Mouse (Mus musculus): ENCODE results near the gene Zdhhc21. TPM values are rescaled to one million over a fixed set of nuclear protein-coding genes. Genes with fewer than 3 reads are reported as not detected.

Zdhhc21 gene
- polyA plus RNA-seq, 1 experiment from 2014 or later: 16.7 TPM

DNA sequence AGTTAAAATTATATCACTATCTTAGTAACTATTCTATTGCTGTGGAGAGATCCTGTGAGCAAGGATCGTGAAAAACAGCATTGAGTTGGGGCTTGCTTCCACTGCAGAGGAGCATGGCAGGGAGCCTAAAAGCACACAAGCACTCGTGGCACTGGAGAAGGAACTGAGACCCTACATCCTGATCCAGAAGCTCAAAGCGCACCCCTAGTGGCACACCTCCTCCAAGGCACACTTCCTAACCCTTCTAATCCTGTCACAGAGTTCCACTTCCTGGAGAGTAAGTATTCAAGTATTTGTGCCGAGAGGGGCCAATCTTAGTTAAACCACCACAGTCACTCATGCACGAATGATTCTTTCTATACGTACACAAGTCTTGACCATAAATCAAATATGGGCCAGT, 46.4 kb downstream of the Zdhhc21 start:
- Histone ChIP-seq H3K36me3 (no peaks in the 10 kb centered on the region), H3K9ac (replicated peaks) (no peak overlapping the region), H3K4me1 (replicated peaks) (0 out of 2 replicates have a peak, but pooled peaks cover 4% of the 10 kb centered on the region), H3K27me3 (no peaks in the 10 kb centered on the region), H3K27ac (no peak overlapping the region), H3K4me3 (replicated peaks) (no peak overlapping the region), H3K4me2 (replicated peaks) (no peak overlapping the region), H3K9me3 (no peaks in the 10 kb centered on the region)
- ATAC-seq: no peak
- WGBS: 59% methylated on average over 6 of the region's 6 CpGs

DNA sequence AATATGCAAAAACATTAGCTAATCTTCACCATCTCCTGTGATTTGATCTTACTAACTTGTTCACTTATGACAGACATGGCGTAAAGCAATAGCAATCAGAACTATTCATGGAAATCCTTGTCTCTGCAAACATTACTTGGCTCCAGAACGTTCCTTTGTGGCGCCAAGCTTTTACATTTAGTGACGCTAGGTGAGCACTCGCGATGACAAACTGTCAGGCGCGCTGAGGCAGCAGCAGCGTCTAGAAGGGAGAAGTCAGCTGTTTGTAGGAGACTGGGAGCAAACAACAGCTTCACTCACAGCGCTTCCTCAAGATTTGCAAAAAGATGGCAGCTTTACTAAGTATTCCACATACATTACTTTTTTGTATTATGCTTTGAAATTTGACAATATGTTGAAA, 51.9 kb downstream of the Zdhhc21 start:
- Histone ChIP-seq H3K4me3 (replicated peaks) (no peak overlapping the region), H3K9me3 (no peaks in the 10 kb centered on the region), H3K9ac (replicated peaks) (no peak overlapping the region), H3K4me1 (replicated peaks) (0 out of 2 replicates have a peak, but pooled peaks cover 6% of the 10 kb centered on the region), H3K4me2 (replicated peaks) (no peak overlapping the region), H3K36me3 (no peaks in the 10 kb centered on the region), H3K27me3 (no peaks in the 10 kb centered on the region), H3K27ac (no peak overlapping the region)
- no peak for ATAC-seq
- 85% methylated on average over 10 of the region's 10 CpGs for WGBS

DNA sequence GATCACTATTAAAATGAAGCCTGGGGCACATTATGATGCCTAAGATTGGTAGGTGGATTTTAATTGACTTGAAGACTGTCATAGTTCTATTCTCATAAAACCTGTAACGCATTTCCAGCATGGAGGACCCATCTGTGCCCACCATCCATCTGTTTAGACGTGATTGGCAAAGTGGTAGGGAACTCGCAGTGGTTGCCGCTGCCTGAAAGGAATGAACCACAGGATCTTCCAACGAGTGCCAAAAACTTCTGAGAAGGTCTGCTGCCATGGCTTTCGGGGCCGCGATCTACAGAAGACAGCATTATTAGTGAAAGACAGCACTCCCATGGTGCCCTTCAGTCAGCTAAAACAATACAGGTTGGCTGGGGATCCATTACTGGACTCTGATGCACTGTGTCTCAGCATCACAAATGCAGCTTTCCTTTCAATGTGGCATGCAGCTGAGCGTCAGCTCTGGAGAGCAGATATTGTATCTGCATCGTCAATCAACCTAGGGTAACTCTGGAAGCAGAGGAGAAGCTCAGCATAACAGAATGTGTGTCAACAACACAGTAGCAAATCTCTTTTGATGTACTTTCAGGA, 53.5 kb downstream of the Zdhhc21 start:
- no peak for ATAC-seq
- no peak overlapping the region for H3K4me2 ChIP-seq (replicated peaks)

DNA sequence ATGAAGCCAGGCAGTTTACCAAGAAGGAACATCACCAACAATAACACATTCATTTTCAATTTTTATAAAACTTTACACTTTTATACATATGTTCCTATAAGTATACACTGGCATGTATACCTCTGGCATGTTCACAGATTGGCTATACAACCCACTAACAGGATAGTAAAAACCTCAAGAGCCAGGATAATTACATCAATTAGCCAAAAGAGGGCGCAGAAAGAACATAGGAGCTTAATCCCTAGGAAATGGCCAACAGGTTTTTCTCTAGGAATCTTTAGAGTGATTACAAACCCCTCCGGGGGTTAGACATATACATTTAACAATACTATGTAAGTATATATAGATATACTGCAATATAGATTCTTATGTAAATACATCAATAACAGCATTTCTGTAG, 55.7 kb downstream of the Zdhhc21 start:
- Histone ChIP-seq H3K4me2 (replicated peaks) (no peak overlapping the region), H3K27me3 (no peaks in the 10 kb centered on the region), H3K27ac (no peak overlapping the region), H3K4me1 (replicated peaks) (0 out of 2 replicates have a peak, but pooled peaks cover 6% of the 10 kb centered on the region), H3K9ac (replicated peaks) (no peak overlapping the region), H3K36me3 (no peaks in the 10 kb centered on the region), H3K4me3 (replicated peaks) (no peak overlapping the region), H3K9me3 (no peaks in the 10 kb centered on the region)
- 53% methylated on average over 2 of the region's 2 CpGs for WGBS
- no peak for ATAC-seq

More for the DNA sequence above, 53.5 kb downstream of the Zdhhc21 start:
- 72% methylated on average over 10 of the region's 10 CpGs for WGBS
- no peak overlapping the region for H3K27ac ChIP-seq
- H3K9ac ChIP-seq (replicated peaks): no peak overlapping the region
- H3K27me3 ChIP-seq: no peaks in the 10 kb centered on the region
- H3K9me3 ChIP-seq: no peaks in the 10 kb centered on the region
- H3K36me3 ChIP-seq: no peaks in the 10 kb centered on the region
- H3K4me3 ChIP-seq (replicated peaks): no peak overlapping the region
- 0 out of 2 replicates have a peak, but pooled peaks cover 6% of the 10 kb centered on the region for H3K4me1 ChIP-seq (replicated peaks)

DNA sequence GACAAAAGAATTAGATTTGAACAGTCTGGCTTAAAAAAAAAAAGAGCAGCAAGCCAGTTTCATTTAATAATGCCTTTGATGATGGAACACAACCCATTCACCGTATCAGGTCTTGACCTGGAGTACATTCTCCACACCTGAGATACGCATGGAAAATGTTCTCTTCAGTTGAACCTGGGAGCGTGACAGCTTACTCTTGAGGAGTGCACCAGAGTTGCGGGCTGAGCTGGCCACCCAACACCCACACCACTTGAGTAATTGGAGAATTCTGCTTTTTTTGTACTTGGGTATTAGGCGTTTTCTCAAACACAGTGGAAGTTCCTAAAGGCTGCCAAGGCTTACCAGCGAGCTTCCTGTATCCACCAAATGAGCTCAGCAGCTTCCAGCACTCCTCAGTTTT, 66.2 kb downstream of the Zdhhc21 start:
- H3K9me3 ChIP-seq: no peaks in the 10 kb centered on the region
- H3K36me3 ChIP-seq: 0 out of 2 replicates have a peak, but pooled peaks cover 2% of the 10 kb centered on the region
- ATAC-seq: no peak
- H3K4me3 ChIP-seq (replicated peaks): no peak overlapping the region
- H3K27ac ChIP-seq: no peak overlapping the region
- H3K9ac ChIP-seq (replicated peaks): no peak overlapping the region
- H3K27me3 ChIP-seq: no peaks in the 10 kb centered on the region
- H3K4me2 ChIP-seq (replicated peaks): no peak overlapping the region
- H3K4me1 ChIP-seq (replicated peaks): no peaks in the 10 kb centered on the region
- 91% methylated on average over 6 of the region's 6 CpGs for WGBS

DNA sequence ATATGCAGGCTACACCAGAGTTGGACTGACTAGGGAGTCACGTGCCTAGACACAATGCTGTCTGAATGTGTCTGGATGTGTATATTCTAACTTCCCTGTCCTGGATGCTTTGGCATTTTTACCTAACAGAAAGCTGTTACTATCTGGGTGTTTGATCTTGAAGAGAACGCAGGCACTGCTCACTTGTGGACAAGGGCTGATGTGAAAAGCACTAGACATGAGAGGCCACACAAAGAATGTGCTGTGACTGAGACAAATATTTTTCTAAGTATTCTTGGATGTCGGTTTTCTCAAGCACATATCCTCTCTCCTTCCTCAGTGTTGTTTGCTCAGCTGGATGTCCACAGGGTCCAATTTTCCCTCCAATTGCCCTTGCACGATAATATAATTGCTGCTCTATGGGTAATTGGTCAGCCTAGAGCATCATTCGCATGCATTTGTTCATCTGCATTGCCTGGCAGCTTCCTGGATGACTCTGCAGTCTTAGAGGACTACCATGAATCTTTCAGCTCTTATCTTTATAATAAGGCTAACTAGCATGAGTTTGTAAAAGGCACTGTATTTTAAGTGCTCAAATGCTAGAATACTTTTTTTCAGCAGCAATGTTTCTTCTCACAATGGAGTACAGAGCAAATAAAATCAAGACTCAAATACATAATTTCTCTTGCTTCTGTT, 66.7 kb downstream of the Zdhhc21 start:
- H3K4me3 ChIP-seq (replicated peaks): no peak overlapping the region
- ATAC-seq: no peak
- H3K27me3 ChIP-seq: no peaks in the 10 kb centered on the region
- H3K9me3 ChIP-seq: no peaks in the 10 kb centered on the region
- H3K36me3 ChIP-seq: 0 out of 2 replicates have a peak, but pooled peaks cover 1% of the 10 kb centered on the region
- H3K9ac ChIP-seq (replicated peaks): no peak overlapping the region
- H3K4me1 ChIP-seq (replicated peaks): no peaks in the 10 kb centered on the region
- H3K4me2 ChIP-seq (replicated peaks): no peak overlapping the region
- no peak overlapping the region for H3K27ac ChIP-seq
- WGBS: 85% methylated on average over 5 of the region's 5 CpGs

DNA sequence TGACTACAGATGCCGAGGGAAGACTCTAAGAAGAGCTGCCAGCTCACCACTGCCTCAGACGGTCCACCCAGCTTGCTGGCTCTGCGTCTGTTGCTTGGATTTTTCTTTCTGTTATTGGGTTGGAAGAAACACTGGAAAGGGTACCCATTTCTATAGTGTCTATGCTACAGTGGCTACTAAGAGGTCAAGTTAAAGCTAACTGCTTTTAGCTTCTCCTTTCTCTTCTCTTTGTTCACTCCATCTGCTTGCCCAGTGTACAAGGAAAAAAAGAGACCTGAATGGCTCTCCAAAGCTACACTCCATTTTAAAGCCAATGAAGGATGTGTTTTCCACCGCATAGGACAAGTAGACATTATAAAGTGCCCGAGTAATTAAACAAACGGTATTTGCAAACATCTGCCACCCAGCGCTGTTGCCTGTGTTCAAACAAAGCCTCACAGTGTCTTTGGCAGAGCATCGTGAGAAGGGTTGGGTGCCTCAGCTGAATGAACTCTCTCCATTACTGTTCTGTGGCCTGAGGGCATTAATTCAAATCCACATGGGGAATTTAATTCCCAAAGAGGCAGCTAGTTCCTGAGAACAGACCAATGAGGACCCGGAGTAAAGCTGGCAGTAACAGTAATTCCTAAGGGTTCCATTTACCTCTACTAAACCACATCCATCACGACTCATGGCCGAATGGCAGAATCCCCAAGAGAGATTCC, 94.1 kb downstream of the Zdhhc21 start:
- H3K27ac ChIP-seq: no peak overlapping the region
- H3K4me1 ChIP-seq (replicated peaks): peaks cover 20% of the 10 kb centered on the region
- H3K9me3 ChIP-seq: no peaks in the 10 kb centered on the region
- no peak overlapping the region for H3K9ac ChIP-seq (replicated peaks)
- H3K4me2 ChIP-seq (replicated peaks): no peak overlapping the region
- no peaks in the 10 kb centered on the region for H3K27me3 ChIP-seq
- 72% methylated on average over 11 of the region's 11 CpGs for WGBS
- H3K4me3 ChIP-seq (replicated peaks): no peak overlapping the region
- peak; percentile 8; the same call in 1 of the 2 replicates for ATAC-seq
- H3K36me3 ChIP-seq: no peaks in the 10 kb centered on the region

DNA sequence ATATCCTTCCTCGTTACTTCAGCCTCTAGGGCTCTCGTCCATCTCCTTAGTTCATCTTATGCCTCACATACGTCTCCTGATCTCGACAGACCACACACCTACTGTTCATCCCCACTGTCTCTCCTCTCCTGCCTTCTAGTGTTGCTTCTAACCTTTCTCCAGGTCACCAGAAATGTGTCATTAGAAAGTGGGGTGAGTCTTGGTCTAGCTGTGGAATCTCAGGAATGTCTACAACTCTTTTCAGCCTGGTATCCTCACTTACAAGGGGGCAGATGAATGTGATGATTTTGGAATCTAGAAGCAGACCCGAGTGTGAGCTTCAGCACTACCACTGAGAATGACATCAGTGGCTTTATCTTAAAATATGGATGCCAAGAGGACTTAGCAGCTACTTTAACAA, 96.2 kb downstream of the Zdhhc21 start:
- H3K9me3 ChIP-seq: no peaks in the 10 kb centered on the region
- H3K4me3 ChIP-seq (replicated peaks): no peak overlapping the region
- H3K4me2 ChIP-seq (replicated peaks): no peak overlapping the region
- ATAC-seq: no peak
- H3K4me1 ChIP-seq (replicated peaks): peaks cover 20% of the 10 kb centered on the region
- no peaks in the 10 kb centered on the region for H3K36me3 ChIP-seq
- WGBS: 44% methylated on average over 5 of the region's 5 CpGs
- H3K27me3 ChIP-seq: no peaks in the 10 kb centered on the region
- no peak overlapping the region for H3K27ac ChIP-seq
- no peak overlapping the region for H3K9ac ChIP-seq (replicated peaks)

DNA sequence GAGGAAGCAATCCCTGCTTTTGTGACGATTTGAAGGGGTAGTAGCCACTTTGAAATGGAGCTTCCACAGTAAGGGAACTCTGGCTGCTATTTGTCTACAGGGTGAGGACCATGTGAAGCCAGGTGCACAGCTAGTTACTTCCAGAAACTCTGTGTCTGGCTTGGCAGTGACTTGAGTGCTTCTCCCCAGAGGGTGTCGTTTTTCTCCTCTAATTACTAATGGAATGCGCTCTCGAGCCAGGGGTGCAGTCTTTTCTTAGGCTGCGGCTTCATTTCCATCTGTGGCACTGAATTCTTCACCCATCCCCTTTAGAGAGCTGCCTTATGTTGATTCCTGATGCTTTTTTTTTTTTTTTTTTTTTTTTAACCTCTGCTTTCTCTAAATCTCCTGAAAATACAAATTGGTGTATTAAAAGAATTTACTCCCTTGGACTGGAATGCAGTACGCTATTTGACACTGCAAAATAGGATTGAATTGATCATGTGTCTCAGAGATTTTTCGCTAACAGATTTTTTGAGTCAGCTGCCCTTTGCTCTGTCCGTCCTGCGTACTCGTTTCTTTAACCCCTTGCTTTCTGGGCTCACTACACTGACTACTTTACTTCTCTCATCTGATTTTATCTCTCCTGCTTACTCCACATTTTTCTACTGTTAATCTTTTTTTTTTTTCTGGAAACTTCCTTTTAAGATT, 97.2 kb downstream of the Zdhhc21 start:
- Histone ChIP-seq H3K9ac (replicated peaks) (0 out of 2 replicates have a peak overlapping the region, but pooled peaks have one; percentile 10), H3K36me3 (no peaks in the 10 kb centered on the region), H3K27ac (no peak overlapping the region), H3K27me3 (no peaks in the 10 kb centered on the region), H3K4me3 (replicated peaks) (no peak overlapping the region), H3K9me3 (no peaks in the 10 kb centered on the region), H3K4me2 (replicated peaks) (peak overlapping the region; percentile 16; the same call in 1 of the 2 replicates), H3K4me1 (replicated peaks) (peaks cover 20% of the 10 kb centered on the region)
- 5% methylated on average over 10 of the region's 10 CpGs for WGBS
- no peak for ATAC-seq

DNA sequence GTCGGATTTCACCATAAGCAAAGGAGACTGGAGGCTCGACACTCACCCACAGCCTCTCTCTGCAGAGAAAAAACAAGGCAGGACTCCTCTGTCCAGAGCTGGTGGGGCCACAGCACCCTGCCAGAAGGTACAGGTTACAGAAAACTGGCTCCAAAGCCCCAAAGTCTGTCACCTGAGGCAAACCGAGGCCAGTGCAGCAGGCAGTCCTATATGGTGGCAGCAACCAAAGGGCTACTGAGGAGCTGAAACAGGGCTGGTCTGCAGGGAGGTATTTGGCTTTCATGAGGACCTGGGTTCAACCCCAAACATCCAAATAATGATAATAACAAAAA, 103.5 kb downstream of the Zdhhc21 start:
- Histone ChIP-seq H3K4me2 (replicated peaks) (no peak overlapping the region), H3K4me3 (replicated peaks) (no peak overlapping the region), H3K36me3 (no peaks in the 10 kb centered on the region), H3K27me3 (no peaks in the 10 kb centered on the region), H3K9ac (replicated peaks) (no peak overlapping the region), H3K4me1 (replicated peaks) (peaks cover 9% of the 10 kb centered on the region), H3K9me3 (no peaks in the 10 kb centered on the region), H3K27ac (no peak overlapping the region)
- ATAC-seq: 0 out of 2 replicates have a peak, but pooled peaks have one; percentile 9
- 8% methylated on average over 3 of the region's 3 CpGs for WGBS

DNA sequence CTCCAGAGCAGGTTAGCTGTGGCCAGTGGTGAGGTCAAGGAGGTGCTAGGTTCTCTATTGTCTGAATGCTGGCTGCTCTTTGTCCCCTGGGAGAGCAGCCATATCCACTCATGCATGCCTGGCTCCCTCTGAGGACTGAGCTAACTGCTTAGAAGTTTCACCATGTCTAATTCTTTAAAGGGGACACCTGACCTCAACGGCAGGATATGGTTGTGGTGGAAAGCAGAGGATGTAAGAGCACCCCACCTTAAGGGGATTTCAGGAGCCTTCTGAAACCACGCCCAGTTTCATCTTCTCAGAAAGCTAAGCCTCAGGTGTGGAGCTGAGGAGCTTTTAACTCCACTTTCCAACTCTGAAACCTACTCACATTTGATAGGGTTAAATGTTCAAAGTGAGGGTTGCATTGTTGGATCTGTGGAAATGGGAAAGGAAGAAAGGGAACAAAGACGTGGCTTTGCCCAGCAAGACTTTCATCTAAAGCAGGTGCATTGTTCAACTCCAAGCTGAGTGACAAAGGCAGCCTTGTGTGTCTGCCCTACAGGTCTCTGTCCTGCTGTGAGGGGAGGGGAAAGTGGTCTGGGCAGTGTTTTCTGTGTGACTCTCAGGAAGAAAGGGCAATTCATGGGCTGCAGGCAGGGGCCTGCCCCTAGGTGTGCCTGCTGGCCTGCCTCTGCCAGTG, 104.0 kb downstream of the Zdhhc21 start:
- H3K27me3 ChIP-seq: no peaks in the 10 kb centered on the region
- no peak overlapping the region for H3K4me2 ChIP-seq (replicated peaks)
- H3K36me3 ChIP-seq: no peaks in the 10 kb centered on the region
- 0 out of 2 replicates have a peak, but pooled peaks have one; percentile 62 for ATAC-seq
- 11% methylated on average over 3 of the region's 3 CpGs for WGBS
- H3K4me1 ChIP-seq (replicated peaks): peaks cover 9% of the 10 kb centered on the region
- H3K4me3 ChIP-seq (replicated peaks): no peak overlapping the region
- no peak overlapping the region for H3K27ac ChIP-seq
- no peak overlapping the region for H3K9ac ChIP-seq (replicated peaks)
- no peaks in the 10 kb centered on the region for H3K9me3 ChIP-seq
